Mouse (Mus musculus) embryo, embryonic 11.5 days (tissue): ENCODE results near the gene Hs6st3.

ENCODE experiments used
- DNase-seq: peaks from one replicate; pipeline ENCODE4 v3.0.0-alpha.2; 2012; ENCODE audit warnings: low read depth, low spot score

Gene Hs6st3

GRCm38 (mm10) chr14:119633090-119633489 lies 494.9 kb downstream of the Hs6st3 start:
- DNase-seq: no peak

DNA sequence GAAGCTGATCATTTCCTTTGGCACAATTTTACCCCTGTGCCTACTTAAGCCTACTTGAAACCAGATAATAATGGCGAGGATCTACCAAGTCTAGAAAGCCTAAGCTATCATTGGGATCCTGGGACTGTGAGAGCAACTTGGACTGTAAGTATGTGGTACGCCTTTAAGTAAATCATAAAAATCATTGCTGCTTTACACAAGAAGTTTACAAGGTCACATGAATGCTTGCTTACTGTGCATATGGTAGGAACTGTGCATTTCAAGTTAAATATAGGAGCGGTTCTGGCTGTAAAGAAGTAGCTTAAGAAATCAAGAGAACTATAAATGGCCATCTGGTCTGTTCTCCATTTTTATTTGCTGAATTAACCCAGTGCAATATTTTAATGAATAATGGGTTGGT lies 495.5 kb downstream of the Hs6st3 start:
- DNase-seq: no peak

DNA sequence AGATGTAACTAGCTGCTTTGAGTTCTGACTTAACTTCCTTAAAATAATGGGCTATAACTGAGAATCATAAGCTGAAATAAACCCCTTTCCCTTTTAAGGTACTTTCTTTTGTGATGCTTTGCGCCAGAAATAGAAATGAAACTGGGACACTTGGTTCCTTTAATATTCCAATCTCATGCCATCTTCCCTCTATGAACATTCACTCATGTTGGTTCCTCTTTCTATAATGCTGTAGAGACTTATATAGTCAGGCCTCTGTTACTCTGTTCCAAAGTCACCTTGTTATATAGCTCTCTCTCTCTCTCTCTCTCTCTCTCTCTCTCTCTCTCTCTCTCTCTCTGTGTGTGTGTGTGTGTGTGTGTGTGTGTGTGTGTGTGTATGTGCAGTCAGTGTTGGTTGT lies 504.7 kb downstream of the Hs6st3 start:
- no peak for DNase-seq

DNA sequence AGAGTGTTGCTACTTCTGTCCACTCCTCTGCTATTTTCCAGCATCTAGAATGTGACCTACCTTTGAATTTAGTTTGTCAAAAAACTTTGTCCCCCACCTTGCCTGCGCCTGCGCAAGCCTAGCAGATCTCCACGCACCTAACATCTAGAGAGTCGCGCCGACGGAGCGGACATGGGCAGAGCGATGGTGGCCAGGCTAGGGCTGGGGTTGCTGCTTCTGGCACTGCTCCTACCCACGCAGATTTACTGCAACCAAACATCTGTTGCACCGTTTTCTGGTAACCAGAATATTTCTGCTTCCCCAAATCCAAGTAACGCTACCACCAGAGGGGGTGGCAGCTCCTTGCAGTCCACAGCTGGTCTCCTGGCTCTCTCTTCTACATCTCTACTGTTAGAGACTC lies 505.7 kb downstream of the Hs6st3 start:
- no peak for DNase-seq

DNA sequence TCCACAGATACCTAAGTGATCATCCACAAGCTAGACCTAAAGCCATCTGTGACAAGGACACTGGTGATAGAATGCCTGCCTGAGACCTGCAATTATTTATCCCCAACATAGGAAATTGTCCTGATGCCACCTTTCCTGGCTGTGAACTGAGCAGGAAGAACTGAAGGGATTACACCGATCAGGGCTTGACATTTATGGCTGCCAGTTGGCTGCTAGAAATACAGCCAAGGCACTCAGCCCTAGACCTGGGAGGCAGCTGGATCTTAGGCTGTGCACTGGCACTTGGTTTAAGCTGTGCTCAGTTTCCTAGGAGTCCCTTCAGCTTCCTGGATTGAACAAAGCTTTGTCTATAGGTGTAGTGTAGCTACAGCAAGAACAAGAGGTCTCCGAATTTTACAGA lies 518.8 kb downstream of the Hs6st3 start:
- no peak for DNase-seq

DNA sequence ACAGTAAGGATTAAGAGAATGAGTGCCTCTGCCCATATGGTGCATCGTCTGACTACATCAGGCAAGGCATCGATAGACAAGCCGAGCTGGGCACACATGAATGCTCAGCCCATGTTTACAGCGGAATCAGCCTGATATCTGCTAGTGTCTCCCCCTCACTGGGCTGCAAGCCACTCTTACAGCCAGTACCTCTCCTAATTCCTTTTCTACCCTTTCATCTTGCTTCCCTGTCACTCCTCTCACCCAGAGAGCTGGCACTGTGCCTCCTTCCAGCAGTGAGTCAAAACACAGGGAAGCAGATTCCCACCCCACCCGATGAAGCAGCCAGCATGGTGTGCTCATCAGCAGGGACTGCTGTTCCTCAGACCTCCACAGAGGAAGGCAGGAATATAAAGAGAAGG lies 527.6 kb downstream of the Hs6st3 start:
- no peak for DNase-seq

DNA sequence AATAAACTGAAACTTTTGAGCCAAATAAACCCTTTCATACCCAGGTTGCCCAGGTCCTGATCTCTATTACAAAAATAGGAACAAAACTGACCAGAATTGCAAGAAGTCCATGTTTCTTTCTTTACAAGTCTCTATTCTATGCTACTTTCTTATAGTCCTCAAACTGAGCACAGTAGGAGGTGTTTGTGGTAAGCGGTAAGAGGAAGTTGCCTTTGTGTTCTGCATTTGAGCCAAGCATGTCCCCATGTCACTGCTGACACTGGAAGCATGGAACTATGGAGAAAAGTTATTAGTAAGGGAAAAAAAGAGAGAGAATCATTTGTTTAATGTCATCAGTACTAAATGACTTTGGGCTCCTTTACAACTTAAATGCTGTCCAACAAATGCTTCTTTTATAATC lies 529.3 kb downstream of the Hs6st3 start:
- no peak for DNase-seq

DNA sequence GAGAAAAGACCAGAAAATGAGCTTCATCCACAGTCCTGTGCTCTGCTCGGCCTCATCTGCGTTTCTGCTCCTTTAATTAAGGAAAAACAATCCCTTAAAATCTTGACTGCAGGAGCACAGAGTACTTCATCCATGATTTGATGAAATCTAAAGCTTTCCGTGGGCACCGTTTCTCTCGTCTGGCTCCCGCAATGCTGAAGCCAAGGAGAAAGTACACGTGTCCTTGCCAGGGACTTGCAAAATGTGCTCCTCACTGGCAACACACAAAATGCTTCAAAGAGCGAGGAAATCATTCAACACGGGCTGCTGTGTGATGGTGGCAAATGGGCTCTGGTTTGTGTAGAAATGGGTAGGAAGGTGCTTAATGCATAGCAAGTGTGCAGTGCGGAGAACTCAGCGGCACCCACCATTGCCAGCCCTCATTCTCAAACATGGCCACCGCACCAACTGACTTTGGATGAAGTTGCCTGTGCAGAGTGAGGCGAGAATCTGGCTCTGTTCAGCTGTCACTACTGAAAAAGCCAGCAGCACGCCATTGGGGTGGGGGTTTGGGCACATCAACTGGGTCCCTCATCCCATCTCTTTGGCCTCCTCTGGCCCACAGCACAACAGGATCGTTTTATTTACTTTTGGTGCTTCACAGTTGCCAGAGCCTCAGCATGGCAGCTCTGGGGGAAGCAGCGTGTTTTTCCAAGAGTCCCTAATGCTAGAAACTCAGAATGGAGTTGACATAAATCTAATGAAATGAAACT lies 532.9 kb downstream of the Hs6st3 start:
- DNase-seq: no peak

DNA sequence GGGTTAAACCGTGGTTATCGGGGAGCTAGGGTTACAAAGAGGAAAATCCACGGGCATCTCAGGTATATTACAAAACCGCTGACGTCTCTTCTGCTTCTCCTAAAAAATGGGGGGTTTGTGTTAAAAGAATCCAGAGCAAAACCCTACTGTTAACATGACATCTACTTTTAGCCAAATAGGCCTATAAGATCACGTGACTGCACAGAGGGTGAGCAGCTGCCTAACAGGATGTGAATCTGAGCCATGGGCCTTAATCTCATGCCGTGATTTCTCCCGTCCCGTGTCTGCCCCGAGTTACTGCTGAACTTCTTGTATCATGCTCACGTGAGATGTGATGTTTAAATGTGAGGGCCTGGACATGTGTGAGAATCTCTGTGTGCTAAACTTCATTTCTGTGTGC lies 540.4 kb downstream of the Hs6st3 start:
- no peak for DNase-seq

DNA sequence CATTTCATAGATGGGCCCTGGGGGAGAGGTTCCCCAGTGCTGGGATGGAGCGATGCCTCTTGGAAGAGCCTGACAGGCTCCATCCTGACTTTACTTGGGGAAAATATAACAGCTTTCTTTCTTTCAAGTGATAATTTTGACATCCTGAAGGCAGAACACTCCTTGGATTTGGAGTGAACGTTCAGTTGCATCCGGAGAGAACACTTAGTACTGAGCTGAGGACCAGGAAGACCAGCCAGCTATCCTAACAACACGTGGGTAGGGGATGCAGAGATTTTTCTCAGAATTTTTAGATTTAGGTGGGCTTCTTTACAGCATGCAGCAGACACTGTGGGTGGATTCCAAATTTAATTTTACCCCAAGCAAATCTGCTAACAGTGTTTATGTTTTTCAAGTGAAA lies 541.9 kb downstream of the Hs6st3 start:
- DNase-seq: no peak

DNA sequence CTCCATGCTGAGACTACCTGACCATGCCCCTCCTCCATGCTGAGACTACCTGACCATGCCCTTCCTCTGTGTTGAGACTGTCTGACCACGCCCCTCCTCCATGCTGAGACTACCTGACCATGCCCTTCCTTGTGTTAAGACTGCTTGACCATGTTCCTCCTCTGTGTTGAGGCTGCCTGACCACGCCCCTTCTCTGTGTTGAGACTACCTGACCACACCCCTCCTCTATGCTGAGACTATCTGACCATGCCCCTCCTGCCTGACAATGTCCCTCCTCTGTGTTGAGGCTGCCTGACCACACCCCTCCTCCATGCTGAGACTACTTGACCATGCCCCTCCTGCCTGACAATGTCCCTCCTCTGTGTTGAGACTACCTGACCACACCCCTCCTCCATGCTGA lies 549.7 kb downstream of the Hs6st3 start:
- DNase-seq: no peak

GRCm38 (mm10) chr14:119699982-119700381 lies 561.8 kb downstream of the Hs6st3 start:
- DNase-seq: no peak

DNA sequence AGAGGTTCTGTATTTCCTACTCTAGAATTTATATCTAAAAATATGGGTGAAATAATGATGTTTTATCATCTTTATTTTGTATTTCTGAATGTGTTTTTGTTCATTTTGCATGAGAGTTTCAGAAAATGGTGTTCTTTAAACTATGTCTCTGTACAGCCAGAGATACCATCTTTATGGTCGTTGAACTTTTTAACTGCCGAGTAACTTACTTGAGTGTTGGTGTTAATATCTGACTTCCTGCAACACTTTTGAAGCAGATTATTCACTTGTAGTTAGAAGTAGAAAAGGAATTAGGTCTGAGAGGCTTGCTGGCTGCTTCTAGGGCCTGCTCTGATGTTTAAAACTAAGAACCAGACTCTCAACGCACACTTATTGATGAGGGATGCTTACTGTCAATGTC lies 576.6 kb downstream of the Hs6st3 start:
- no peak for DNase-seq

DNA sequence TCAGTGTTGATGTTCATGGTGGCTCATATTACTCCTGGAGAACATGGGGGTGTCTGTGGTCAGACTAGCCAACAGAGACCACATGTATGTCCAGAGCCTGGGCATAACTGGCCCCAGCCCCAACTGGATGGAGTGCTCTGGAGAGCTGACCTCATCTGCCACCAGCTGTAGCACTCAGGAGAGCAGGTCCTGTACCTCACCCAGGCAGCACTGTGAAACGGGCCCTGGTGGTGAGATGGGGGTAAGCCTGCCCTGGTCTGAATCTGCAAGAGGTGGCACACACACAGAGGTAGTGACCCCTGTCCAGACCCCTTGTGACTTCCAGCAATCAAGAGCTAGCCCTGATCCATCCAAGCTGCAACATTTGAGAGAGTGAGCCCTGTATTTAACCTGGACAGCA lies 579.2 kb downstream of the Hs6st3 start:
- no peak for DNase-seq

GRCm38 (mm10) chr14:119725102-119725501 lies 587.0 kb downstream of the Hs6st3 start:
- no peak for DNase-seq

DNA sequence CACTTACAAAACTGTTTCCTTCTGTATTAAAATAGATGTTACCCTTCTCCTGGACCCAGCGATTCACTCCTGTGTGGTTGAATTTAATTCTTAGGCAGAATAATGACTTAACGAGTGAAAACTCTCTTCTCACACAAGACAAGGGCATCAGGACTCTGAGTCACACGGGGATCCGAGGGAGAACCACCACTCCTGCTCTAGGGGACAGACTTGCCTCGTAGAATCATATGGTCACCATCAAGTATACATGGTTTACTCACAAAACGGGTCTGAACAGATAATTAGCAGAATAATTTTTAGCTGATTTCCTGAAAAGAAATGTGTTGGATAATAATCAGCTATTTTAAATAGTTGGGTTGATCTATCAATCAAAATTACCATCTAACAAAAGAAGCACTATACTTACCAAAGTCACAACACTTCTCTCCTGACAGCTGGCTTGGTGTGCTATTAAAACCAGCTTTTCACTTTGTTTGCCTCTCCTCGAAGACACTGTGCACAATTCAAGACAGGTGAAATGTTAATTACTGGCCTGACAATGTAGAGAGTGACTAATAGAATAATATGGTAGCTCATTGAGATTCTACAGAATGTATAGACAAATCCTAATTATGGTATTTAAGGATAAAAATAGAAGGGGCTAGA lies 593.4 kb downstream of the Hs6st3 start:
- no peak for DNase-seq

DNA sequence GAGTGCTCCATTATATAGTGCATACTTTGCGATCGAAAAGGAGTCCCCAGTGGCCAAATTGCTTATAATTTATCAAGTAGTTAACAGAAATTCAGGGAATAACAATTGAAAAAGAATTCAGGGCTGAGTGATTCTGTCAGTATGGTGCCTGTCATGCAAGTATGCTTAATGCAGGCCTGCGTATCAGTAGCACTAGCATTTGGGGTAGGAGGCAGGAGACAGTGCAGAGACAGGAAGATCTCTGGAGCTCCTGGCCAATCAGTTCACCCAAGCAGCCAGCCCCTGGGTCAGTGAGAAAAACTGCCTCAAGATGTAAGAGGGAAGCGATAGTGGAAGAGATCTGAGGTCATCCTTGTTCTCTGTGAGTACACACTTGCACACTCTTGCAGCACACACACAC lies 594.1 kb downstream of the Hs6st3 start:
- DNase-seq: no peak

GRCm38 (mm10) chr14:119737408-119737961 lies 599.3 kb downstream of the Hs6st3 start:
- no peak for DNase-seq

GRCm38 (mm10) chr14:119741791-119742190 lies 603.6 kb downstream of the Hs6st3 start:
- no peak for DNase-seq

DNA sequence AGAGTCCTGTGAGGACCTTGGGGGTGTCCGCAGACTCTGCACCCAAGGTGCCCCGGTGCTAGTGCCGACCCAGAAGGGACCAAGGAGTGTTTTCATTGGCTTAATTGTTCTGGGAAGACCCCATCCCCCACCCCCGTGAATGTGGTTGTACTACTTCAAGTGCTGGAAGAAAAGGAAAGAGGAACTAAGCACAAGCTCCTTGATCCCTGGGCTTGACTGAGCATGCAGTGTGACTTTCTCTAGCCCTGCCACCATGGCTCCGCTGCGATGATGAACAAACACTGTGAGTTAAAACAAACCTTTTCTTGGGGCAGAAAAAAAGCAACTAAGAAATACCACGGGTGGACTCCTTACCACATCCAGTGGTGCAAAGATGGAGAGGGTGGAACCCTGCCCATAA lies 623.2 kb downstream of the Hs6st3 start:
- no peak for DNase-seq

- DNase-seq: no peak
These were observed 633.9 kb downstream of the Hs6st3 start for GRCm38 (mm10) chr14:119772040-119772439.

DNA sequence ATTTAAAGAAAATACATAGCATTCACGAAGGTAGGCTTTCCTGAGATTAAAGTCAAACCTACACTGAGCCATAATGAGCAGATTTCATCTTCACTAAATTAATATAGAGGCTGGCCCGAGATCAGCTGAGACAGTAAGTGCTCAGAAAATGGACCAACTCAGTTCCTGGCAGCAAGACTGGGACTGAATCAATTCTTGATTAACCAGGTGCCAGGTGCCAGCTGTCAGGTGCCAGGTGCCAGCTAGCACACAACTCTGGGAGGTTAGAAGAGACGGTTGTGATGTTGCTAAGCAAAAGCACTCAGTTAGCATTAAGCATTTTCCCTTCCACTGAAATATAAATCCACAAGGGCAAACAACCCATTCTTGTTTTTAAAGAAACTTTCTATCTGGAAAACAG lies 638.1 kb downstream of the Hs6st3 start:
- DNase-seq: no peak

DNA sequence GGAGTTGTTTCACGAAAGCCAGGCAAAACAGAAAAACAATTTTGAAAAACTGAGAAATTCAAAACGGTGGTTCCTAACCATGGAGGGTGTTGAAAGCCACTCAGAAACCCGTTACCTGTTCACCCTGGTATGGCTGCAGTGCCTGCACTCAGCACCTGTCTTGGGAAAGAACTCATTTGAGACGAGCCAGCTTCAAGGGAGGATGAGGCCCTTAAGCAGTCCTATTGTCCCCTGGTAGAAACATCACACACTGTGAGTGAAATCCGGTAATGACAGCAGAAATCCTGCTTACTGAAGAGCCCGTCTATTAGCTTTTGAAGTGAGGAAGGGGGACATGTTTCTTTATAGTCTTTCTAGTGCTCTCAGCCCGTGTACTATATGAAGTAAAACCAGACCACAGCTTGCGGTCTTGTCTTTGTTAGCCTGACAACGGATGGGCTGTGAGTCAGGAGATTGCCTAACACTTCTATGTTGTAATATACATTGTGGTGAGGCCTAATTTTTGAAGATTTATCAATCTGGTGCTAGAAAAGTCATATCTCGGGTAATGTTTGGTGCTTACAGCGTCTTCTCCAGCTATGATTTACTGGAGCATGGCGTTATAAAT lies 641.9 kb downstream of the Hs6st3 start:
- DNase-seq: no peak
